Mouse (Mus musculus) intestine, postnatal 0 days (tissue): ENCODE measurements around the gene Vps25. TPM values are rescaled to one million over a fixed set of nuclear protein-coding genes. Genes with fewer than 3 reads are reported as not detected.
A peak's percentile ranks its signal among the peaks of the same experiment; 100 is the strongest.

Source experiments
- ATAC-seq: fragments of 200-750 bp; cut with Nextera tagmentation; 2 replicates; pipeline ENCODE4 v1.8.0; 2017; ENCODE audit warnings: mild to moderate bottlenecking, moderate TSS enrichment, moderate library complexity
- H3K27ac ChIP-seq: fragments of 300-500 bp; sonication (generic); 2 replicates; pipeline ENCODE4 v1.5.1; 2014; ENCODE audit warnings: mild to moderate bottlenecking, low read depth, low read length, moderate library complexity
- H3K27me3 ChIP-seq: fragments of 300-500 bp; sonication (generic); replicated peaks from 2 replicates; pipeline ENCODE4 v1.6.1; 2014; ENCODE audit warnings: low read length, mixed read lengths; ENCODE audit not compliant: control insufficient read depth, insufficient read depth
- H3K36me3 ChIP-seq: fragments of 300-500 bp; sonication (generic); 2 replicates; pipeline ENCODE4 v1.6.1; 2014; ENCODE audit warnings: mild to moderate bottlenecking, moderate library complexity; ENCODE audit not compliant: control insufficient read depth, insufficient read depth
- H3K4me1 ChIP-seq: fragments of 300-500 bp; sonication (generic); replicated peaks from 2 replicates; pipeline ENCODE4 v1.6.1; 2014; ENCODE audit warnings: antibody characterized with exemption, low read length, mixed read lengths; ENCODE audit not compliant: control insufficient read depth, insufficient read depth
- H3K4me2 ChIP-seq: fragments of 300-500 bp; sonication (generic); replicated peaks from 2 replicates; pipeline ENCODE4 v1.6.1; 2014; ENCODE audit warnings: low read depth, mild to moderate bottlenecking, moderate library complexity
- H3K4me3 ChIP-seq: fragments of 300-500 bp; sonication (generic); 2 replicates; pipeline ENCODE4 v1.5.1; 2014; ENCODE audit warnings: low read depth, low read length
- H3K9ac ChIP-seq: fragments of 300-500 bp; sonication (generic); 2 replicates; pipeline ENCODE4 v1.6.1; 2014; ENCODE audit warnings: mild to moderate bottlenecking, low read depth, low read length
- H3K9me3 ChIP-seq: fragments of 300-500 bp; sonication (generic); 2 replicates; pipeline ENCODE4 v1.6.1; 2016; ENCODE audit warnings: mixed run types; ENCODE audit not compliant: control insufficient read depth
- CTCF ChIP-seq: sonication (generic); IDR thresholded peaks from 2 replicates; pipeline ENCODE4 v1.5.1; 2016; ENCODE audit warnings: low read depth, mild to moderate bottlenecking, control low read depth, antibody characterized with exemption, moderate library complexity
- WGBS: fragments of 180-500 bp; shearing (Covaris S2); extraction: QIAGEN DNeasy Blood & Tissue Kit; methylation state at CpG from one replicate; pipeline ENCODE4 v1.1.7; 2014; 5-methylcytosine and 5-hydroxymethylcytosine counted together
- polyA plus RNA-seq: library from polyadenylated mRNA; unstranded; fragments of >200 nt; fragmentation: Nextera tagmentation; extraction: Ambion mirVana; gene quantifications from 2 replicates; pipeline ENCODE4 v1.2.1, GENCODE M21; 2015

Gene Vps25
- polyA plus RNA-seq, 1 experiment from 2014 or later: 157 TPM

DNA sequence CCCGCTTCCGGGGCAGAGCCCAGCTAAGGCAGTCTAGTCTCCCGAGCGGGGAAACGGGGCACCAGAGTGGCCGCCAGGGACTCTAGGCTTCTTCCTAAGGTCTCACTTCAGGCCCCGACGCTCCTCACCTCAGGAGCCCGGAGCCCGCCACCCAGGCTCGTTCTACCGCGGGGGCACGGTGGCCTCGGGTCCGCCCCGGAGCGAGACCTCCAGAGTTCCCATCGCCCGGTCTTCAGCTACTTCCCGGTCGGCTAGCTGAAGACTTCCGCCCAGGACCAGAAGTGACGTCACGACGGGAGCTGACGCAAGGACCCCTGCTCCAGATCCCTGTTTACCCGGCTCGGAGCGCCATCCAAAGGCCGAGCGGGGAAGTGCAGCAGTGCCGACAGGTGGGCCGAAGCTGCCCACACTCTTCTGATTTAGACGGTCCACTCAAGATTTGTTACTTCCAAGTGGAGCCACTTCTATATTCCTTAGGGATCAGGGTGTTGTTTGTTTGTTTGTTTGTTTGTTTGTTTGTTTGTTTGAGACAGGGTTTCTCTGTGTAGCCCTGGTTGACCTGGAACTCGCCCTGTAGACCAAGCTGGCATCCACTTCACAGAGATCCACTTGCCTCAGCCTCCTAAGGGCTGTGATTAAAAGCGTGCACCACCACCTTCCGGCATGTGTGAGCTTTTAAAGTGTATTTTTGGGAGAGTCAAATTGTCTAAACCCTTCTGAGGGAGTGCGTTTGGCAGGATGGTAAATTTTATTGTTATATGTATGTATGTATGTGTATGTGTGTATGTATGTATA, 48.7 kb downstream of the Vps25 start, which contains the start of gene Becn1:
Gene Becn1, minus strand, starts transcription at position 283 of the 795 bp plus-strand sequence.
- H3K4me1 ChIP-seq: 0 out of 2 replicates have a peak, but pooled peaks cover 3% of the 10 kb centered on the region
- H3K27ac ChIP-seq: peak within 1 kb of the TSS; percentile 54
- peak within 1 kb of the TSS; percentile 71 for H3K4me3 ChIP-seq
- H3K9me3 ChIP-seq: no peaks in the 10 kb centered on the region
- peak within 1 kb of the TSS; percentile 94 for H3K4me2 ChIP-seq
- peak; percentile 88 for ATAC-seq
- peaks cover 13% of the 10 kb centered on the region for H3K36me3 ChIP-seq
- peak within 1 kb of the TSS; percentile 72 for H3K9ac ChIP-seq
- WGBS: 7% methylated on average over 39 of the region's 39 CpGs
- TF ChIP-seq CTCF: peak; percentile 97
- H3K27me3 ChIP-seq: no peaks in the 10 kb centered on the region

DNA sequence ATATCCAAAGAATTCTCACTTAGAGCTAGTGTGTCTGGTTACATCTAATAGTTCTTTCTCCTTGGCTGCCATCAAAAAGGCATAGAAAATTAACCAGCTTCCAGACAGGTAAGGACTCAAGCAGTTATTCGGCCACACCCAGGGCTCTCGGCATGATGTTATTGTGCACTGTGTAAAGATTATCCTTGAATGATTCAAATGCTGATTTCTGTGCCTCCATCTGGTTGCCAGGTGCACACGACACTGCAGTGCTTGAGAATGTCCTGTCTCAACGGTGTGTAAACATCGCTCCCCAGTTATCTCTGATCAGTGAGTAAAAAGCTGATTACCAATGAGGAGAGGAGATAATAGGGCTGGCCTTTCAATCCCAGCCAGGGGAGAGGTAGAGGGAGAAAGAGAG, 54.2 kb downstream of the Vps25 start:
- no peak overlapping the region for H3K27ac ChIP-seq
- no peak overlapping the region for H3K4me3 ChIP-seq
- H3K27me3 ChIP-seq: no peaks in the 10 kb centered on the region
- no peak for ATAC-seq
- no peaks in the 10 kb centered on the region for H3K4me1 ChIP-seq
- no peak overlapping the region for H3K4me2 ChIP-seq
- H3K9ac ChIP-seq: no peak overlapping the region
- no peak for TF ChIP-seq CTCF
- H3K36me3 ChIP-seq: no peaks in the 10 kb centered on the region
- WGBS: 14% methylated on average over 5 of the region's 5 CpGs
- H3K9me3 ChIP-seq: no peaks in the 10 kb centered on the region

Other genes with a start within 250 kb of the Vps25 start
- 62.1 and 67.2 TPM in 2 replicates for gene Atp6v0a1, start 244.3 kb upstream of the Vps25 start, polyA plus RNA-seq
- 25.6 and 25.8 TPM in 2 replicates for gene Naglu, start 183.7 kb upstream of the Vps25 start, polyA plus RNA-seq
- gene Hsd17b1, start 175.3 kb upstream of the Vps25 start, polyA plus RNA-seq: 0.08 TPM in 1 of 2 replicates, not detected in the other
- 28.0 TPM in 2 replicates for gene Coasy, start 171.1 kb upstream of the Vps25 start, polyA plus RNA-seq
- 93.3 and 96.4 TPM in 2 replicates for gene Mlx, start 166.4 kb upstream of the Vps25 start, polyA plus RNA-seq
- gene Psmc3ip, start 158.3 kb upstream of the Vps25 start, polyA plus RNA-seq: 9.1 and 10.5 TPM in 2 replicates
- 10.3 and 12.3 TPM in 2 replicates for gene Retreg3, start 133.8 kb upstream of the Vps25 start, polyA plus RNA-seq
- 20.0 and 20.6 TPM in 2 replicates for gene Tubg1, start 133.8 kb upstream of the Vps25 start, polyA plus RNA-seq
- gene Tubg2, start 97.8 kb upstream of the Vps25 start, polyA plus RNA-seq: 2.5 and 2.8 TPM in 2 replicates
- gene Cntnap1, start 83.2 kb upstream of the Vps25 start, polyA plus RNA-seq: 5.2 and 6.0 TPM in 2 replicates
- gene Plekhh3, start 82.4 kb upstream of the Vps25 start, polyA plus RNA-seq: 7.7 and 7.8 TPM in 2 replicates
- 0.13 and 0.22 TPM in 2 replicates for gene Ccr10, start 78.3 kb upstream of the Vps25 start, polyA plus RNA-seq
- 9.8 and 10.8 TPM in 2 replicates for gene Ezh1, start 27.2 kb upstream of the Vps25 start, polyA plus RNA-seq
- gene Ramp2, start 7.7 kb upstream of the Vps25 start, polyA plus RNA-seq: 67.7 and 74.7 TPM in 2 replicates
- gene Wnk4, start 6.9 kb downstream of the Vps25 start, polyA plus RNA-seq: 4.6 and 4.7 TPM in 2 replicates
- gene Cntd1, start 25.3 kb downstream of the Vps25 start, polyA plus RNA-seq: 0.26 and 0.47 TPM in 2 replicates
- gene Coa3, start 25.4 kb downstream of the Vps25 start, polyA plus RNA-seq: 255 and 276 TPM in 2 replicates
- gene Becn1, start 48.6 kb downstream of the Vps25 start, polyA plus RNA-seq: 117 and 124 TPM in 2 replicates
- gene Psme3, start 62.5 kb downstream of the Vps25 start, polyA plus RNA-seq: 59.5 and 60.2 TPM in 2 replicates
- gene Aoc2, start 71.4 kb downstream of the Vps25 start, polyA plus RNA-seq: 0.34 and 0.41 TPM in 2 replicates
- gene Aoc3, start 76.9 kb downstream of the Vps25 start, polyA plus RNA-seq: 3.7 and 4.4 TPM in 2 replicates
- 54.3 and 63.3 TPM in 2 replicates for gene G6pc, start 113.9 kb downstream of the Vps25 start, polyA plus RNA-seq
- gene Aarsd1, start 163.9 kb downstream of the Vps25 start, polyA plus RNA-seq: 27.0 and 28.9 TPM in 2 replicates
- 2.2 and 2.9 TPM in 2 replicates for gene Gm27029, start 171.1 kb downstream of the Vps25 start, polyA plus RNA-seq
- gene Rundc1, start 171.4 kb downstream of the Vps25 start, polyA plus RNA-seq: 12.0 and 13.1 TPM in 2 replicates
- gene Ptges3l, start 171.6 kb downstream of the Vps25 start, polyA plus RNA-seq: 7.0 and 7.8 TPM in 2 replicates
- 240 and 241 TPM in 2 replicates for gene Rpl27, start 188.6 kb downstream of the Vps25 start, polyA plus RNA-seq
- 100 and 102 TPM in 2 replicates for gene Ifi35, start 194.7 kb downstream of the Vps25 start, polyA plus RNA-seq
- gene Rnd2, start 211.3 kb downstream of the Vps25 start, polyA plus RNA-seq: 27.8 and 31.9 TPM in 2 replicates
- gene Vat1, start 212.5 kb downstream of the Vps25 start, polyA plus RNA-seq: 94.5 and 95.6 TPM in 2 replicates